Mouse (Mus musculus) right cerebral cortex, postnatal 14 days (tissue): ENCODE results near the gene Dysf.

Source experiments
- DNase-seq: peaks from one replicate; pipeline ENCODE4 v3.0.0; 2022

Gene Dysf

DNA sequence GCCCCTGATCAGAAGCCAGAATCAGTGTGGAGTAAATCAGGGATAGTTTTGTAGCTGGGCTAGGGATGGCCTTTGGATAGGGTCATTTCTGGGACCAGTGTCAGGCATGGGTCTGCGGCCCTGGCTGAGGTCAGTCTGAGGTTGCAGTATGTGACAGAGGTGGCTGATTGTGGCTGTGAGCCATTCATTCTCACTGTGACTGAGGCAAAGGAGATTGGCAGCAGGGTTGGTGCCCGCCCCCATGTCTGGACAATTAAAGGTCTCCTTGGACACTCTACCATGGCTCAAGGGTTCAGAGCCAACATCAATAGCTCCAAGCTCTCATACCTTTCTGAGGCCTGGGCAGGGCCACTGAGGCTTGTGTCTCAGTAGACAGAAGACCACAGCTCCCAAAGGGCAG, 227.0 kb downstream of the Dysf start:
- no peak for DNase-seq

DNA sequence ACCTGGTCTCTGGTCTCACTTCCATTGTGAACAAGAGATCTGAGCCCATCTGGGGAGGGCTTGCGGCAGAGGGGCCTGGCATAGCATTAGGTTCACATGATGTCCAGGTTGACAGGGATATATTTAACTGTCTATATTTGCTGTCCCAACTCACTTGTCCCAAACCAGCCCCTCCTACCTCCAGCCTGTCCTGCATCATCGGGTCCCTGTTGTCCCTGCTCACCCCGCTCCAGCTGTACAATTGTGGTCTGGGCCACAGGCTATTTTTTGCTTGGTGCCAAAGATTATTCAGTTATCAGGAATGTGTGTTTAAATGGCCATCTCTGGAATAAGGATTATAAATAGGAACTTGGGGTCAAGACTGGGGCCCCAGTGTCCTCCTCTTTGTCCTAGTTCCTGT, 235.0 kb downstream of the Dysf start:
- DNase-seq, result no peak

- no peak for DNase-seq
Measured at GRCm38 (mm10) chr6:84246101-84246760, 237.8 kb downstream of the Dysf start.

DNA sequence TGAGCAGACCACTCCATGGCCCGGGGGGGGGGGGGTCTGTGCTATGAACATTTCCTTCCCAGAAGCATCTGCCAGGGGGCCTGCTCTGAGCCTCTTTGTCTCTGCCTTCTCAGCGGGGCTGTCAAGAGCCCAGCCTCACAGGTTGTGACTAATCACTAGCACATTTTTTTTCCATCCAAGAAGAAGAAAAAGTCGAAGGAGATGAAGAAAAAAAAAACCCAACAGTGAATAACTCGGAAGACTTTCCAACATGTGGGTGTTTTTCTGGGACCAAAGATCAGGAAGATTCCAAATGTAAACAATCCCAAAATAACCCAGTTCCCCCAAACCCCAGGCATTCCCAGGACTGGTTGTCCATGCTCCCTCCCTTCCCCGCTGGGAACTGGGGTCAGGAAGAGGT, 238.6 kb downstream of the Dysf start:
- DNase-seq, result no peak
